Mouse (Mus musculus): ENCODE measurements at regions not wholly inside any gene's neighbourhood (a gene's known extent, or its start where the extent isn't known, plus 50 kb on each side); places are given as distances from the start of the nearest gene placed in this dataset.

GRCm38 (mm10) chr15:93656713-93657112, 61.0 kb upstream of the Prickle1 start:
- no peak for ATAC-seq (replicated peaks; ENCODE audit: poor library complexity)

DNA sequence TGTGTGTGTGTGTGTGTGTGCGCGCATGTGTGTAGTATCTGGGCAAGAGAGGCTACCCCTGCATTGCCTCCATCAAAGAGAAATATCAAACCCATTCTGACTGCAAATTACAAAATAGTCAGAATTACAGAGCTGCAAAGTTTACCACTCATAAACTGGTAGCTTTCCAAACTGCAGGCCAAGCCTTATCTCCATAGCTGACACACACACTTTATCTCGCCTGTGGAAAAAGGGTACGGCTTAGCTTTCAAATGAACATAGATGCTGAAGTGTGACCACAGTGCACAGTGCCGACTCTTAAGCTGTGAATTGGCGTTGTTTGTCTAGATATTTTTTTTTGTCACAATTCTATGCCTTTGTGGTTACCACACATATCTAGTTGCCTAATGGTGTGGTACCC, 60.1 kb upstream of the Prickle1 start:
- peak; percentile 50; the same call in 1 of the 2 replicates for ATAC-seq (replicated peaks; ENCODE audit: poor library complexity)

DNA sequence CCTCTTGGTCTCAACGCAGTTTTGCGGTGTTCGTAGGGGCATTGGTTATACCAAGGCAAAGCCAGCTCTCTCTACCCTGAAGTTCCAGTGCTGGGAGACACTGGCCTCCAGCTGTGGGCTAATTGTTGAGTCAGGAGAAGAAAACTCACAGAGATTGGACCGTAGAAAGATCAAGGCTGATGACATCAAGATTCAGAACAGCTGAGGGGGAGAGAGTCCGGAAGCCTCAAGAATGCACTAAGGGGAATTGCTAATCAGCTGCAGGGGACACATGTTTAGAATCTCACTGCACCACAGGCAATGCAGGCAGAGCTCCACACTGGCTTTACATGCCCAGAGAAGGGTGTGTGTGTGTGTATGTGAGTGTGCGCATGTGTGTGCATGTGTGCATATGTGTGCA, 59.6 kb upstream of the Prickle1 start:
- no peak for ATAC-seq (replicated peaks; ENCODE audit: poor library complexity)

GRCm38 (mm10) chr15:93653378-93653777, 57.7 kb upstream of the Prickle1 start:
- ATAC-seq (replicated peaks; ENCODE audit: poor library complexity), result no peak

GRCm38 (mm10) chr15:93650981-93651757, 55.5 kb upstream of the Prickle1 start:
- ATAC-seq (replicated peaks; ENCODE audit: poor library complexity), result no peak

- ATAC-seq (replicated peaks; ENCODE audit: poor library complexity), result no peak
Observed at GRCm38 (mm10) chr15:93650009-93650522, 54.4 kb upstream of the Prickle1 start.

- ATAC-seq (replicated peaks; ENCODE audit: poor library complexity), result no peak
Observed at GRCm38 (mm10) chr15:93648646-93649045, 53.0 kb upstream of the Prickle1 start.

GRCm38 (mm10) chr15:93646820-93647219, 51.1 kb upstream of the Prickle1 start:
- no peak for ATAC-seq (replicated peaks; ENCODE audit: poor library complexity)

GRCm38 (mm10) chr15:93645950-93646349, 50.3 kb upstream of the Prickle1 start:
- no peak for ATAC-seq (replicated peaks; ENCODE audit: poor library complexity)
